Mouse (Mus musculus) fibroblast of lung, adult 2 months (primary cell): Measurements from ENCODE around the gene Glrx2.
A peak's percentile ranks its signal among the peaks of the same experiment; 100 is the strongest.
"Not testable (repeated sequence)": the region's sequence is repeated elsewhere in the genome, so short reads cannot be mapped to it uniquely, and the experiment has no call there.

ENCODE experiments used
- DNase-seq: peaks from one replicate; pipeline ENCODE4 v3.0.0-alpha.2; 2011; ENCODE audit warnings: low read depth

The Glrx2 gene

GRCm38 (mm10) chr1:143716038-143716437 lies at the start of gene Glrx2:
TSS of gene Glrx2 (plus strand) at chr1:143716338.
- DNase-seq: not testable (repeated sequence)

GRCm38 (mm10) chr1:143675734-143676361 lies 40.3 kb upstream of the Glrx2 start:
- no peak for DNase-seq

- DNase-seq: no peak
These were observed 35.0 kb upstream of the Glrx2 start for GRCm38 (mm10) chr1:143681108-143681507.

GRCm38 (mm10) chr1:143684849-143685248 lies 31.3 kb upstream of the Glrx2 start:
- no peak for DNase-seq

GRCm38 (mm10) chr1:143701736-143702135 lies 14.4 kb upstream of the Glrx2 start:
- DNase-seq: no peak

GRCm38 (mm10) chr1:143702141-143702740 lies 13.9 kb upstream of the Glrx2 start:
- no peak for DNase-seq

GRCm38 (mm10) chr1:143702741-143703262 lies 13.3 kb upstream of the Glrx2 start, which contains the start of gene Cdc73:
TSS of gene Cdc73 (minus strand) at chr1:143702893.
- DNase-seq: peak; percentile 46

- no peak for DNase-seq
These were observed 9.1 kb upstream of the Glrx2 start for GRCm38 (mm10) chr1:143707006-143707405.

- DNase-seq: no peak
These were observed 7.8 kb upstream of the Glrx2 start for GRCm38 (mm10) chr1:143708361-143708760.

- no peak for DNase-seq
These were observed 6.0 kb upstream of the Glrx2 start for GRCm38 (mm10) chr1:143709966-143710626.

GRCm38 (mm10) chr1:143710627-143710976 lies 5.5 kb upstream of the Glrx2 start:
- DNase-seq: no peak

GRCm38 (mm10) chr1:143724456-143725064 lies 8.4 kb downstream of the Glrx2 start:
- DNase-seq: no peak

- DNase-seq: no peak
These were observed 11.7 kb downstream of the Glrx2 start for GRCm38 (mm10) chr1:143727701-143728445.

GRCm38 (mm10) chr1:143730899-143731298 lies 14.8 kb downstream of the Glrx2 start:
- DNase-seq: no peak

GRCm38 (mm10) chr1:143731691-143732090 lies 15.6 kb downstream of the Glrx2 start:
- DNase-seq: no peak

GRCm38 (mm10) chr1:143733914-143734410 lies 17.8 kb downstream of the Glrx2 start:
- DNase-seq: no peak

- no peak for DNase-seq
These were observed 22.7 kb downstream of the Glrx2 start for GRCm38 (mm10) chr1:143738811-143739210.

GRCm38 (mm10) chr1:143739361-143740350 lies 23.5 kb downstream of the Glrx2 start:
- DNase-seq: peak; percentile 54

- DNase-seq: no peak
These were observed 24.4 kb downstream of the Glrx2 start for GRCm38 (mm10) chr1:143740581-143740980.

GRCm38 (mm10) chr1:143741331-143741730 lies 25.2 kb downstream of the Glrx2 start:
- DNase-seq: no peak
